Mouse (Mus musculus) stomach, postnatal 0 days (tissue): ENCODE results near the gene Txlna. TPM values are rescaled to one million over a fixed set of nuclear protein-coding genes. Genes with fewer than 3 reads are reported as not detected.

ENCODE experiments used
- ATAC-seq: fragments of 200-750 bp; cut with Nextera tagmentation; 2 replicates; pipeline ENCODE4 v1.8.0; 2017; ENCODE audit not compliant: low FRiP score, low TSS enrichment
- DNase-seq: peaks from one replicate; pipeline ENCODE4 v3.0.0-alpha.2; 2016; ENCODE audit warnings: low spot score
- H3K27ac ChIP-seq: fragments of 300-500 bp; sonication (generic); replicated peaks from 2 replicates; pipeline ENCODE4 v1.5.1; 2014; ENCODE audit warnings: mild to moderate bottlenecking, control low read depth
- H3K27me3 ChIP-seq: fragments of 300-500 bp; sonication (generic); 2 replicates; pipeline ENCODE4 v1.6.1; 2014; ENCODE audit warnings: low read length; ENCODE audit not compliant: control insufficient read depth, insufficient read depth
- H3K36me3 ChIP-seq: fragments of 300-500 bp; sonication (generic); 2 replicates; pipeline ENCODE4 v1.6.1; 2014; ENCODE audit warnings: low read length, mixed read lengths; ENCODE audit not compliant: control insufficient read depth, insufficient read depth
- H3K4me1 ChIP-seq: fragments of 300-500 bp; sonication (generic); replicated peaks from 2 replicates; pipeline ENCODE4 v1.6.1; 2014; ENCODE audit warnings: antibody characterized with exemption; ENCODE audit not compliant: control insufficient read depth, insufficient read depth
- H3K4me2 ChIP-seq: fragments of 300-500 bp; sonication (generic); replicated peaks from 2 replicates; pipeline ENCODE4 v1.6.1; 2014; ENCODE audit warnings: low read depth, mild to moderate bottlenecking, control low read depth, moderate library complexity
- H3K4me3 ChIP-seq: fragments of 300-500 bp; sonication (generic); 2 replicates; pipeline ENCODE4 v1.5.1; 2014; ENCODE audit warnings: low read depth, low read length, control low read depth
- H3K9ac ChIP-seq: fragments of 300-500 bp; sonication (generic); 2 replicates; pipeline ENCODE4 v1.6.1; 2014; ENCODE audit warnings: mild to moderate bottlenecking, low read length, control low read depth, mixed read lengths
- H3K9me3 ChIP-seq: fragments of 300-500 bp; sonication (generic); 2 replicates; pipeline ENCODE4 v1.6.1; 2016; ENCODE audit warnings: low read length; ENCODE audit not compliant: control insufficient read depth
- CTCF ChIP-seq: IDR thresholded peaks from 2 replicates; pipeline ENCODE4 v1.5.1; 2016; ENCODE audit warnings: antibody characterized with exemption, low read depth, mild to moderate bottlenecking, moderate library complexity
- EP300 ChIP-seq: optimal IDR thresholded peaks from 2 replicates; pipeline ENCODE3; 2016; ENCODE audit warnings: antibody characterized with exemption
- WGBS: fragments of 180-500 bp; shearing (Covaris S2); extraction: QIAGEN DNeasy Blood & Tissue Kit; methylation state at CpG from one replicate; pipeline ENCODE4 v1.1.7; 2014; 5-methylcytosine and 5-hydroxymethylcytosine counted together
- polyA plus RNA-seq: library from polyadenylated mRNA; unstranded; fragments of >200 nt; fragmentation: Nextera tagmentation; extraction: Ambion mirVana; gene quantifications from 2 replicates; pipeline ENCODE4 v1.2.1, GENCODE M21; 2015

Txlna gene
- polyA plus RNA-seq, 1 experiment from 2014 or later, result 23.6 TPM

GRCm38 (mm10) chr4:129600233-129601158, 40.4 kb downstream of the Txlna start, which contains the start of the genes Eif3i and Tmem234:
Eif3i (minus strand) TSS chr4:129600648.
Tmem234 (plus strand) TSS chr4:129600668.
- no peaks in the 10 kb centered on the region for H3K9me3 ChIP-seq
- DNase-seq, result peak; percentile 87
- H3K4me2 ChIP-seq, result peak within 1 kb of the TSS; percentile 88
- peak within 1 kb of the TSS; percentile 83 for H3K27ac ChIP-seq
- peaks cover 7% of the 10 kb centered on the region; the same call in 1 of the 2 replicates for H3K4me1 ChIP-seq
- TF ChIP-seq EP300 (no peak), CTCF (peak; percentile 24; the same call in 1 of the 2 replicates)
- H3K27me3 ChIP-seq, result no peaks in the 10 kb centered on the region
- WGBS, result under 1% methylated on average over 74 of the region's 74 CpGs
- ATAC-seq, result peak; percentile 91
- peak within 1 kb of the TSS; percentile 92 for H3K9ac ChIP-seq
- H3K36me3 ChIP-seq, result peaks cover 8% of the 10 kb centered on the region; the same call in 1 of the 2 replicates
- peak within 1 kb of the TSS; percentile 98 for H3K4me3 ChIP-seq

DNA sequence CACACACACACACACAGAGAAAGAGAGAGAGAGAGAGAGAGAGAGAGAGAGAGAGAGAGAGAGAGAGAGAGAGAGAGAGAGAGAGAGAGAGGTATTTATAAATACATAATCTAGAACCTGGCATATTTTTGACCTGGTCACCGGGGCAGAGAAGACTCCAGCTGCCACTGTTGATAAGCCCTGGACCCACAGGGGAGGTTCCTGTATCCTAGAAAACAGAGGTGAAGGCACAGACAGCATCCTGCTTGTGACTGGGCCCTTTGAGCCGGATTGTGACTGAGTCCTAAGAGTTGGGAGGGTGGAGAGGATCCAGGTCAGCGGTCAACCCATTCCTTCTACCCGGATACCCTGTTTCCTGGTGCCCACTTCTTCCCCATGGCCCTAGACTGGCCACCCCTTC, 52.0 kb downstream of the Txlna start:
- no peak for DNase-seq
- Histone ChIP-seq H3K27ac (no peak overlapping the region), H3K4me3 (no peak overlapping the region), H3K4me2 (no peak overlapping the region), H3K27me3 (no peaks in the 10 kb centered on the region), H3K36me3 (peaks cover 16% of the 10 kb centered on the region), H3K9me3 (no peaks in the 10 kb centered on the region), H3K9ac (no peak overlapping the region), H3K4me1 (0 out of 2 replicates have a peak, but pooled peaks cover 3% of the 10 kb centered on the region)
- WGBS, result 70% methylated on average over 4 of the region's 4 CpGs
- no peak for ATAC-seq
- no peak for TF ChIP-seq CTCF
- TF ChIP-seq EP300, result no peak

- Histone ChIP-seq H3K27me3 (no peaks in the 10 kb centered on the region), H3K27ac (no peak overlapping the region), H3K4me2 (no peak overlapping the region), H3K4me3 (no peak overlapping the region), H3K4me1 (0 out of 2 replicates have a peak, but pooled peaks cover 3% of the 10 kb centered on the region), H3K9me3 (no peaks in the 10 kb centered on the region), H3K9ac (no peak overlapping the region), H3K36me3 (peaks cover 2% of the 10 kb centered on the region; the same call in 1 of the 2 replicates)
- DNase-seq (no peak), ATAC-seq (no peak)
- TF ChIP-seq EP300, result no peak
- no peak for TF ChIP-seq CTCF
- WGBS, result 23% methylated on average over 1 of the region's 1 CpGs
These were observed 53.9 kb downstream of the Txlna start for GRCm38 (mm10) chr4:129586943-129587342.

DNA sequence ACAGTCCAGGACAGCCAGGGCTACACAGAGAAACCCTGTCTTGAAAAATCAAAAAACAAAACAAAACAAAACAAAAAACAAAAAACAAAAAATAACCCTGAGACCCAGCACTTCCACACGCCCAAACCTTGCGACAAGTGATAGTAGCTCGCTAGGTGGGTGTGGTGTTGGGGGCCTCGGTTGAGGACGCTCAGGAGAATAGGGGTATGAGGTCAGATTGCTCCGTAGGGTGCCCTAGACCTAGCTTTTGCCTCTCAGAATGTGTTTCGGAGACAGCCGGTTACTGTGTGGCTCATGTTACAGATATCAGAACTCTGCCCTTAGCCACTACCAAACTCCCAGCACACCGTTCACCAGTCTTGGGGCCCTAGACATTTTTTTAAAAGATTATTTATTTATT, 55.1 kb downstream of the Txlna start:
- H3K4me1 ChIP-seq, result 0 out of 2 replicates have a peak, but pooled peaks cover 3% of the 10 kb centered on the region
- DNase-seq (no peak), ATAC-seq (no peak)
- peak overlapping the region; percentile 69 for H3K4me2 ChIP-seq
- no peaks in the 10 kb centered on the region for H3K36me3 ChIP-seq
- no peak overlapping the region for H3K9ac ChIP-seq
- H3K4me3 ChIP-seq, result no peak overlapping the region
- H3K27me3 ChIP-seq, result no peaks in the 10 kb centered on the region
- H3K27ac ChIP-seq, result no peak overlapping the region
- TF ChIP-seq EP300 (no peak), CTCF (no peak)
- 89% methylated on average over 9 of the region's 9 CpGs for WGBS
- no peaks in the 10 kb centered on the region for H3K9me3 ChIP-seq

DNA sequence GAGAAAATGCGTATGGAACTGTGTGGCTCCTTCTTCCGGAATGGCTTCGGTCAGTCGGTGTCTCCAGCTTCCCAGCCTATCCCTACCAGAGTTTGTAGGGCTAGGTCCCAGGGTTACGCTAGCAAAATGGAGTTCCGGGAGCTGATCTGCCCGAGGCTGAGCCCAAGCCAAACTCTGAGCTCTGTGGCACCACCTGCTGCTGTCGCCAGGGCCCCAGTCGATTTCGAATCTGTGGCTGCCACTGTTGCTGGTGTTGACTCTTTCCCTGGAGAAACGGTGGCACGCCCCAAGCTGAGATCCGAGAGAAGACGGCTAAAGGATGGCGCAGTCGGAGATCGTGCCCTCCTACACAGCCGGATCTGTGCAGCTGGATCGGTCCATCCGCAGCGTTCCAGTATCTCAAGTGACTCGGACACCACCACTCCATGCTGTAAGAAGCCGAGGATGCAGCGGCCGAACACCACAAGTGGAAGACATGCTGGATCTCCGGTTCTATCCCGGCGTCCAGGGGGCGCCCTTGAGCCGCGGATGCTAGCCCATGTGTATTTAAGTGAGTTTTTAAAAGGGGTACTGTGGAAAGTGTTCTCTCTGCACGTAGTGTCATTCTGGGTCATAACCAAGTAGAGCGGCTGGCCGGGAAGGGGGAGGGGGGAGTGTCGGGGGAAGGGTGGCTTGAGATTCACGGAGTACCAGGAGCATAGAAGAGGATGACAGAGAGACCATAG, 55.8 kb downstream of the Txlna start:
- ATAC-seq, result peak; percentile 87

More for the DNA sequence above, 55.8 kb downstream of the Txlna start:
- peak overlapping the region; percentile 63 for H3K9ac ChIP-seq
- H3K36me3 ChIP-seq, result no peaks in the 10 kb centered on the region
- peak; percentile 87 for DNase-seq
- H3K4me2 ChIP-seq, result peak overlapping the region; percentile 69
- 0 out of 2 replicates have a peak, but pooled peaks cover 3% of the 10 kb centered on the region for H3K4me1 ChIP-seq
- H3K9me3 ChIP-seq, result no peaks in the 10 kb centered on the region
- H3K4me3 ChIP-seq, result peak overlapping the region; percentile 43
- TF ChIP-seq CTCF (peak; percentile 82), EP300 (no peak)
- WGBS, result 2% methylated on average over 36 of the region's 36 CpGs
- H3K27ac ChIP-seq, result peak overlapping the region; percentile 78
- H3K27me3 ChIP-seq, result no peaks in the 10 kb centered on the region
